Mouse (Mus musculus): ENCODE data around the gene Rasl11a.
A peak's percentile ranks its signal among the peaks of the same experiment; 100 is the strongest.

Rasl11a gene

GRCm38 (mm10) chr5:146841996-146842395, 2.9 kb upstream of the Rasl11a start:
- no peak for DNase-seq (ENCODE audit: inconsistent age in 2 of 2, low spot score in 1 of 2)

GRCm38 (mm10) chr5:146844301-146844941, 450 bp upstream of the Rasl11a start:
- DNase-seq (ENCODE audit: inconsistent age in 2 of 2, low spot score in 1 of 2) = no peak

- DNase-seq (ENCODE audit: inconsistent age in 2 of 2, low spot score in 1 of 2) = peak in 1 of 2 experiments; percentile 28
Observed at GRCm38 (mm10) chr5:146846489-146846888, 1.6 kb downstream of the Rasl11a start.

- no peak for DNase-seq (ENCODE audit: inconsistent age in 2 of 2, low spot score in 1 of 2)
Observed at GRCm38 (mm10) chr5:146848936-146849582, 4.2 kb downstream of the Rasl11a start.

GRCm38 (mm10) chr5:146856106-146856505, 11.2 kb downstream of the Rasl11a start:
- DNase-seq (ENCODE audit: inconsistent age in 2 of 2, low spot score in 1 of 2) = no peak

- DNase-seq (ENCODE audit: inconsistent age in 2 of 2, low spot score in 1 of 2) = no peak
Observed at GRCm38 (mm10) chr5:146857620-146858019, 12.7 kb downstream of the Rasl11a start.

- DNase-seq (ENCODE audit: inconsistent age in 2 of 2, low spot score in 1 of 2) = no peak
Observed at GRCm38 (mm10) chr5:146858772-146859171, 13.9 kb downstream of the Rasl11a start.

- DNase-seq (ENCODE audit: inconsistent age in 2 of 2, low spot score in 1 of 2) = no peak
Observed at GRCm38 (mm10) chr5:146859246-146859645, 14.4 kb downstream of the Rasl11a start.

GRCm38 (mm10) chr5:146860222-146860998, 15.5 kb downstream of the Rasl11a start:
- DNase-seq (ENCODE audit: inconsistent age in 2 of 2, low spot score in 1 of 2) = no peak

- no peak for DNase-seq (ENCODE audit: inconsistent age in 2 of 2, low spot score in 1 of 2)
Observed at GRCm38 (mm10) chr5:146861588-146861987, 16.7 kb downstream of the Rasl11a start.

GRCm38 (mm10) chr5:146865511-146865910, 20.6 kb downstream of the Rasl11a start:
- no peak for DNase-seq (ENCODE audit: inconsistent age in 2 of 2, low spot score in 1 of 2)

GRCm38 (mm10) chr5:146866277-146866676, 21.4 kb downstream of the Rasl11a start:
- no peak for DNase-seq (ENCODE audit: inconsistent age in 2 of 2, low spot score in 1 of 2)

GRCm38 (mm10) chr5:146867246-146867945, 22.5 kb downstream of the Rasl11a start:
- peak; percentile 20 to 50 for DNase-seq (ENCODE audit: inconsistent age in 2 of 2, low spot score in 1 of 2)

- DNase-seq (ENCODE audit: inconsistent age in 2 of 2, low spot score in 1 of 2) = no peak
Observed at GRCm38 (mm10) chr5:146867946-146868314, 23.1 kb downstream of the Rasl11a start.

GRCm38 (mm10) chr5:146872981-146873631, 28.2 kb downstream of the Rasl11a start:
- no peak for DNase-seq (ENCODE audit: inconsistent age in 2 of 2, low spot score in 1 of 2)

GRCm38 (mm10) chr5:146876024-146876423, 31.2 kb downstream of the Rasl11a start:
- DNase-seq (ENCODE audit: inconsistent age in 2 of 2, low spot score in 1 of 2) = no peak

GRCm38 (mm10) chr5:146877882-146878281, 33.0 kb downstream of the Rasl11a start:
- peak; percentile 40 to 66 for DNase-seq (ENCODE audit: inconsistent age in 2 of 2, low spot score in 1 of 2)

- no peak for DNase-seq (ENCODE audit: inconsistent age in 2 of 2, low spot score in 1 of 2)
Observed at GRCm38 (mm10) chr5:146882261-146882660, 37.4 kb downstream of the Rasl11a start.

GRCm38 (mm10) chr5:146883053-146883452, 38.2 kb downstream of the Rasl11a start:
- DNase-seq (ENCODE audit: inconsistent age in 2 of 2, low spot score in 1 of 2) = no peak

GRCm38 (mm10) chr5:146883486-146884272, 38.8 kb downstream of the Rasl11a start:
- peak; percentile 33 to 72 for DNase-seq (ENCODE audit: inconsistent age in 2 of 2, low spot score in 1 of 2)

All from adrenal gland, adult (tissue).